Mouse (Mus musculus) thymus, postnatal 4 days (tissue): ENCODE results near the gene Ihh.

ENCODE experiments used
- DNase-seq: peaks from one replicate; pipeline ENCODE4 v3.0.0; 2021

Gene Ihh

GRCm38 (mm10) chr1:74941651-74942360 lies 9.7 kb downstream of the Ihh start:
- DNase-seq: no peak

GRCm38 (mm10) chr1:74939762-74940161 lies 11.7 kb downstream of the Ihh start:
- DNase-seq: no peak

- no peak for DNase-seq
These were observed 15.1 kb downstream of the Ihh start for GRCm38 (mm10) chr1:74936221-74936830.

GRCm38 (mm10) chr1:74935402-74935801 lies 16.1 kb downstream of the Ihh start, which contains the start of gene Cfap65:
Cfap65 (minus strand) TSS chr1:74935599.
- DNase-seq: peak; percentile 27

GRCm38 (mm10) chr1:74927621-74928296 lies 23.7 kb downstream of the Ihh start:
- DNase-seq: no peak

- no peak for DNase-seq
These were observed 24.8 kb downstream of the Ihh start for GRCm38 (mm10) chr1:74926721-74927120.

- DNase-seq: no peak
These were observed 27.0 kb downstream of the Ihh start for GRCm38 (mm10) chr1:74924464-74924863.

GRCm38 (mm10) chr1:74915706-74916105 lies 35.8 kb downstream of the Ihh start:
- DNase-seq: no peak

- DNase-seq: no peak
These were observed 49.3 kb downstream of the Ihh start for GRCm38 (mm10) chr1:74902191-74902590.

GRCm38 (mm10) chr1:74901686-74902085 lies 49.8 kb downstream of the Ihh start:
- DNase-seq: peak; percentile 73

GRCm38 (mm10) chr1:74900341-74901285 lies 50.9 kb downstream of the Ihh start:
- peak; percentile 21 for DNase-seq

GRCm38 (mm10) chr1:74898656-74899431 lies 52.6 kb downstream of the Ihh start:
- no peak for DNase-seq

GRCm38 (mm10) chr1:74897976-74898375 lies 53.5 kb downstream of the Ihh start:
- DNase-seq: no peak
